ENCODE assay signal across 1 mouse cellular context in the genomic region with DNA sequence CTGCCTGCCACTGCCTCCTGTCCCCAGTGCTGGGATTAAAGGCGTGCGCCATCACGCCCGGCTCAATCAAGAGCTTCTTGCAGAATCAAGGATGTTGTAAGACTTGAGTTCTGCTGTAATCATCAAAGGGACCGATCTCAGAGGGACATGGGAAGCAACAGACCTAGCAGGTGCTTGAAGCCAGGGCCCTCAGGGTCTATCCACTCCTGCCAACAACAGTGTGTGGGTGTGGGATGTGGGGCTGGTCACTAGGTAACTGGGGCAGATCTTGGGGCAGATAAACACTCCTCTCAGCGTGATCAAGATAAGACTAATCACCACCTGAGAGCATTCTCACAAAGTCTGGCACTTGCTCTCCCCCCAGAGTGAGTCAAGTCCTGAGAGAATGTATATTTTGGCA.
TF ChIP-seq lines count a peak whose summit lies in the region.

No protein-coding gene starts in this region.

TF ChIP-seq in CH12.LX, 34 proteins besides CTCF, POLR2A, EP300 and RAD21 (continued from another document):
- TF ChIP-seq MYC (IDR thresholded peaks at IDR 0.05; ENCODE audit: low read depth, low read length), result no peak
